Mouse (Mus musculus): ENCODE data around the gene Cend1.

Gene Cend1

GRCm38 (mm10) chr7:141443081-141443821 is 14.0 kb upstream of the Cend1 start:
- peak; percentile 44 to 73 for DNase-seq (ENCODE audit: low spot score in 2 of 2)

GRCm38 (mm10) chr7:141442199-141442598 is 12.9 kb upstream of the Cend1 start:
- DNase-seq (ENCODE audit: low spot score in 2 of 2), result peak; percentile 14 to 62

- peak in 1 of 2 experiments; percentile 64 for DNase-seq (ENCODE audit: low spot score in 2 of 2)
These were observed 12.2 kb upstream of the Cend1 start for GRCm38 (mm10) chr7:141441460-141441859.

- peak; percentile 56 to 81 for DNase-seq (ENCODE audit: low spot score in 2 of 2)
These were observed 11.3 kb upstream of the Cend1 start for GRCm38 (mm10) chr7:141440613-141441012.

- peak in 1 of 2 experiments; percentile 61 for DNase-seq (ENCODE audit: low spot score in 2 of 2)
These were observed 10.5 kb upstream of the Cend1 start for GRCm38 (mm10) chr7:141439811-141440210.

- DNase-seq (ENCODE audit: low spot score in 2 of 2), result peak in 1 of 2 experiments; percentile 64
These were observed 9.9 kb upstream of the Cend1 start for GRCm38 (mm10) chr7:141439140-141439679.

GRCm38 (mm10) chr7:141438201-141438968 is 9.1 kb upstream of the Cend1 start:
- DNase-seq (ENCODE audit: low spot score in 2 of 2), result peak in 1 of 2 experiments; percentile 62

- DNase-seq (ENCODE audit: low spot score in 2 of 2), result peak; percentile 81 to 93
These were observed 8.2 kb upstream of the Cend1 start, which contains the start of gene Slc25a22 for GRCm38 (mm10) chr7:141437178-141438120. TSS of gene Slc25a22 (minus strand) at chr7:141437892.

- no peak for DNase-seq (ENCODE audit: low spot score in 2 of 2)
These were observed 7.2 kb upstream of the Cend1 start for GRCm38 (mm10) chr7:141436523-141436892.

GRCm38 (mm10) chr7:141435856-141436522 is 6.7 kb upstream of the Cend1 start:
- peak in 1 of 2 experiments; percentile 62 for DNase-seq (ENCODE audit: low spot score in 2 of 2)

GRCm38 (mm10) chr7:141435129-141435855 is 6.0 kb upstream of the Cend1 start:
- DNase-seq (ENCODE audit: low spot score in 2 of 2), result peak; percentile 71 to 80

- DNase-seq (ENCODE audit: low spot score in 2 of 2), result peak in 1 of 2 experiments; percentile 62
These were observed 5.2 kb upstream of the Cend1 start for GRCm38 (mm10) chr7:141434464-141434863.

GRCm38 (mm10) chr7:141433517-141434400 is 4.5 kb upstream of the Cend1 start:
- DNase-seq (ENCODE audit: low spot score in 2 of 2), result peak in 1 of 2 experiments; percentile 64

GRCm38 (mm10) chr7:141432741-141433516 is 3.6 kb upstream of the Cend1 start:
- DNase-seq (ENCODE audit: low spot score in 2 of 2), result no peak

GRCm38 (mm10) chr7:141432186-141432611 is 2.9 kb upstream of the Cend1 start:
- peak in 1 of 2 experiments; percentile 60 for DNase-seq (ENCODE audit: low spot score in 2 of 2)

GRCm38 (mm10) chr7:141431434-141432185 is 2.3 kb upstream of the Cend1 start:
- peak in 1 of 2 experiments; percentile 67 for DNase-seq (ENCODE audit: low spot score in 2 of 2)

GRCm38 (mm10) chr7:141430585-141431240 is 1.4 kb upstream of the Cend1 start:
- no peak for DNase-seq (ENCODE audit: low spot score in 2 of 2)

Data from spleen, postnatal 4 days (tissue).